9 mouse cellular contexts compared by ENCODE assay signal in the genomic region with DNA sequence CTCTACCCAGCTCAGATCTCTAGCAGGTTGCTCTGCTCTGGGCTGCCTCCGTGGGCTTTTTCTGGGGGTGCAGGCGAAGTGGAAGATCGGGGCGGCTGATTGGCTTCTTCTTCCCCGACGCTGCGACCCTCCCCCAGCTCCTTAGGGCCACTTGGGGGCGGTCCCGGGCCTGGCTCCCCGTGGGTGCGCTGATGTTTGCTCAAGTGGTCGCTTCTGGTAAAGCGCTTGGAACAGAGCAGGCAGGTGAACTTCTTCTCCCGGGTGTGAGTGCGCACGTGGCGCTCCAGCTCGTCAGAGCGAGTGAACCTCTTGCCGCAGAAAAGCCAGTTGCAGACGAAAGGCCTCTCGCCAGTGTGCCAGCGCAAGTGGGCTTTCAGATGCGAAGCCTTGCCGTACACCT. TPM values are rescaled to one million over a fixed set of nuclear protein-coding genes. Genes with fewer than 3 reads are reported as not detected.
A peak's percentile ranks its signal among the peaks of the same experiment; 100 is the strongest.
DNase-seq lines count a peak whose midpoint lies in the region; ATAC-seq and TF ChIP-seq lines count a peak whose summit lies in the region.
"Had no signal": no experiment of that assay in that cellular context is flagged by ENCODE, and none has a peak within 500 bp of the region (broad histone marks: within the 10 kb centered on the region; RNA-seq: fewer than 3 reads in every experiment).

No protein-coding gene starts in this region.

- WGBS in lung, embryonic 14.5 days = 5% methylated on average over 25 of the region's 25 CpGs
- 11% methylated on average over 25 of the region's 25 CpGs for WGBS in lung, adult 2 months
- WGBS in forebrain, embryonic 14.5 days = 3% methylated on average over 25 of the region's 25 CpGs

- DNase-seq in lung, embryonic 14.5 days = peak; percentile 52
- DNase-seq in lung, adult 2 months = no peak
- DNase-seq in forebrain, embryonic 14.5 days (ENCODE audit: low spot score) = no peak
- peak; percentile 16 for DNase-seq in thymus, postnatal 25 days
- DNase-seq in cerebellum, adult 11-12 months = no peak
- no peak for DNase-seq in gastrocnemius, adult 18-20 months (ENCODE audit: low spot score)

- H3K9ac ChIP-seq in lung, embryonic 14.5 days = peak overlapping the region; percentile 32; the same call in 1 of the 2 replicates
- 0 out of 2 replicates have a peak overlapping the region, but pooled peaks have one; percentile 21 for H3K9ac ChIP-seq in forebrain, embryonic 14.5 days (ENCODE audit: low read length)

- TF ChIP-seq POLR2A in lung, adult 2 months (IDR thresholded peaks at IDR 0.05; ENCODE audit: borderline replicate concordance, extremely low read depth, low read depth, low read length) = no peak

- H3K36me3 ChIP-seq in lung, embryonic 14.5 days (ENCODE audit: insufficient read depth) = no peaks in the 10 kb centered on the region
- H3K36me3 ChIP-seq in forebrain, embryonic 14.5 days (ENCODE audit: control insufficient read depth, insufficient read depth, low read length) = no peaks in the 10 kb centered on the region

- H3K4me2 ChIP-seq in lung, embryonic 14.5 days = peak overlapping the region; percentile 52
- H3K4me2 ChIP-seq in forebrain, embryonic 14.5 days (ENCODE audit: low read length) = peak overlapping the region; percentile 34

- H3K9me3 ChIP-seq in lung, embryonic 14.5 days (ENCODE audit: low read depth, low read length) = no peaks in the 10 kb centered on the region
- H3K9me3 ChIP-seq in forebrain, embryonic 14.5 days (replicated peaks; ENCODE audit: control insufficient read depth, low read length) = no peaks in the 10 kb centered on the region

- H3K27ac ChIP-seq in lung, embryonic 14.5 days (ENCODE audit: low read depth) = no peak overlapping the region
- no peak overlapping the region for H3K27ac ChIP-seq in forebrain, embryonic 14.5 days (ENCODE audit: low read depth, low read length)

- no peak for ATAC-seq in lung, embryonic 14.5 days (ENCODE audit: insufficient read depth)
- no peak for ATAC-seq in forebrain, embryonic 14.5 days
- 0 out of 2 replicates have a peak, but pooled peaks have one; percentile 7 for ATAC-seq in megakaryocyte, adult 5-6 weeks (ENCODE audit: poor library complexity, severe bottlenecking)
- ATAC-seq in frontal cortex, adult (ENCODE audit: low TSS enrichment) = no peak

- TF ChIP-seq CTCF in lung, embryonic 14.5 days (IDR thresholded peaks at IDR 0.05; ENCODE audit: low read depth) = peak; percentile 21
- TF ChIP-seq CTCF in lung, adult 2 months (IDR thresholded peaks at IDR 0.05; ENCODE audit: insufficient read depth, low read length) = no peak

- peaks cover 23% of the 10 kb centered on the region for H3K27me3 ChIP-seq in lung, embryonic 14.5 days (ENCODE audit: insufficient read depth, low read length)
- H3K27me3 ChIP-seq in forebrain, embryonic 14.5 days (replicated peaks; ENCODE audit: control insufficient read depth, insufficient read depth, low read length) = peaks cover 32% of the 10 kb centered on the region

- peak overlapping the region; percentile 11; the same call in 1 of the 2 replicates for H3K4me3 ChIP-seq in lung, embryonic 14.5 days (ENCODE audit: low read depth, low read length)
- no peak overlapping the region for H3K4me3 ChIP-seq in lung, adult 2 months (replicated peaks; ENCODE audit: extremely low read depth, low read depth, low read length)
- H3K4me3 ChIP-seq in forebrain, embryonic 14.5 days (ENCODE audit: low read depth, low read length) = no peak overlapping the region

- peaks cover 14% of the 10 kb centered on the region for H3K4me1 ChIP-seq in lung, embryonic 14.5 days (ENCODE audit: insufficient read depth)
- H3K4me1 ChIP-seq in lung, adult 2 months (ENCODE audit: control insufficient read depth, insufficient read depth, low read length) = peaks cover 3% of the 10 kb centered on the region; the same call in 1 of the 2 replicates
- H3K4me1 ChIP-seq in forebrain, embryonic 14.5 days (ENCODE audit: control insufficient read depth, insufficient read depth, low read length) = 0 out of 2 replicates have a peak, but pooled peaks cover 4% of the 10 kb centered on the region

RNA-seq across cellular contexts. Expression of a gene that starts 7.6 kb away (rescaled TPM):
- 99.1 and 103 TPM in 2 replicates for polyA plus RNA-seq in lung, embryonic 14.5 days (2014; fragmentation: Nextera tagmentation; extraction: Ambion mirVana)
- 21.9 and 27.5 TPM in 2 replicates for polyA plus RNA-seq in lung, adult 2 months (2012; rRNA removed)
- 43.2 and 48.2 TPM in 2 replicates for polyA plus RNA-seq in forebrain, embryonic 14.5 days (2014; fragmentation: Nextera tagmentation; extraction: Ambion mirVana)
- 67.5 and 75.2 TPM in 2 replicates for total RNA-seq in megakaryocyte, adult 5-6 weeks (2015)
- total RNA-seq in megakaryocyte, adult 5-6 weeks (2017) = 64.3 and 100 TPM in 2 replicates
- total RNA-seq in gastrocnemius, adult 18-20 months (2021) = 10 to 100 TPM in 1 of 2 experiments, 1 to 10 TPM in 1; 6.6 to 11.4 TPM

RNA-seq across cellular contexts. Expression of a gene that starts 8.9 kb away (rescaled TPM):
- 0.55 and 0.64 TPM in 2 replicates for polyA plus RNA-seq in lung, embryonic 14.5 days (2014; fragmentation: Nextera tagmentation; extraction: Ambion mirVana)
- 0.05 TPM in 1 of 2 replicates, not detected in the other for polyA plus RNA-seq in lung, adult 2 months (2012; rRNA removed)
- 0.33 and 0.39 TPM in 2 replicates for polyA plus RNA-seq in forebrain, embryonic 14.5 days (2014; fragmentation: Nextera tagmentation; extraction: Ambion mirVana)
- not detected in 2 replicates for total RNA-seq in megakaryocyte, adult 5-6 weeks (2015)
- not detected in 2 replicates for total RNA-seq in megakaryocyte, adult 5-6 weeks (2017)
- not detected for total RNA-seq in gastrocnemius, adult 18-20 months (2021)
- polyA plus RNA-seq: large intestine, adult 2 months had no signal

RNA-seq across cellular contexts. Expression of a gene that starts 26.6 kb away (rescaled TPM):
- polyA plus RNA-seq in lung, embryonic 14.5 days (2014; fragmentation: Nextera tagmentation; extraction: Ambion mirVana) = 111 and 113 TPM in 2 replicates
- 50.2 and 53.8 TPM in 2 replicates for polyA plus RNA-seq in lung, adult 2 months (2012; rRNA removed)
- polyA plus RNA-seq in forebrain, embryonic 14.5 days (2014; fragmentation: Nextera tagmentation; extraction: Ambion mirVana) = 90.9 and 108 TPM in 2 replicates
- 28.4 and 28.6 TPM in 2 replicates for total RNA-seq in megakaryocyte, adult 5-6 weeks (2015)
- total RNA-seq in megakaryocyte, adult 5-6 weeks (2017) = 47.8 and 52.2 TPM in 2 replicates
- 10 to 100 TPM; 12.9 to 20.2 TPM for total RNA-seq in gastrocnemius, adult 18-20 months (2021)

RNA-seq across cellular contexts. Expression of a gene that starts 32.2 kb away (rescaled TPM):
- polyA plus RNA-seq in lung, embryonic 14.5 days (2014; fragmentation: Nextera tagmentation; extraction: Ambion mirVana) = 477 and 511 TPM in 2 replicates
- 66.1 and 121 TPM in 2 replicates for polyA plus RNA-seq in lung, adult 2 months (2012; rRNA removed)
- polyA plus RNA-seq in forebrain, embryonic 14.5 days (2014; fragmentation: Nextera tagmentation; extraction: Ambion mirVana) = 509 and 642 TPM in 2 replicates
- 385 and 398 TPM in 2 replicates for total RNA-seq in megakaryocyte, adult 5-6 weeks (2015)
- 347 and 441 TPM in 2 replicates for total RNA-seq in megakaryocyte, adult 5-6 weeks (2017)
- 100 to 1,000 TPM; 264 to 302 TPM for total RNA-seq in gastrocnemius, adult 18-20 months (2021)

RNA-seq across cellular contexts. Expression of a gene that starts 47.8 kb away (rescaled TPM):
- 15.3 and 16.1 TPM in 2 replicates for polyA plus RNA-seq in lung, embryonic 14.5 days (2014; fragmentation: Nextera tagmentation; extraction: Ambion mirVana)
- polyA plus RNA-seq in lung, adult 2 months (2012; rRNA removed) = 18.5 and 20.0 TPM in 2 replicates
- 6.6 and 7.0 TPM in 2 replicates for polyA plus RNA-seq in forebrain, embryonic 14.5 days (2014; fragmentation: Nextera tagmentation; extraction: Ambion mirVana)
- total RNA-seq in megakaryocyte, adult 5-6 weeks (2015) = 68.3 and 71.8 TPM in 2 replicates
- total RNA-seq in megakaryocyte, adult 5-6 weeks (2017) = 64.1 and 72.2 TPM in 2 replicates
- total RNA-seq in gastrocnemius, adult 18-20 months (2021) = 10 to 100 TPM; 16.1 to 19.3 TPM

Comparison
In these comparisons a context has a peak if more than half of its experiments do, and no peak if none do; other contexts are left out.
1. DNase-seq: peak in lung, embryonic 14.5 days (single experiment) and thymus, postnatal 25 days (single experiment); none in lung, adult 2 months (single experiment), forebrain, embryonic 14.5 days (single experiment), cerebellum, adult 11-12 months (single experiment) and gastrocnemius, adult 18-20 months (single experiment).